Comparison of ENCODE assay signal across 17 mouse cellular contexts in genomic region chr5:125504692-125505091, GRCm38 (mm10). TPM values are rescaled to one million over a fixed set of nuclear protein-coding genes. Genes with fewer than 3 reads are reported as not detected.
"Had no signal": no experiment of that assay in that cellular context is flagged by ENCODE, and none has a peak within 500 bp of the region (broad histone marks: within the 10 kb centered on the region; RNA-seq: fewer than 3 reads in every experiment).

No protein-coding gene starts in this region.

- H3K4me2 ChIP-seq: intestine, embryonic 15.5 days; limb, embryonic 12.5 days; liver, embryonic 13.5 days; lung, embryonic 15.5 days; midbrain, embryonic 11.5 days; midbrain, embryonic 15.5 days; neural tube, embryonic 12.5 days; stomach, embryonic 15.5 days had no signal

- H3K4me1 ChIP-seq: intestine, embryonic 15.5 days; limb, embryonic 12.5 days; liver, embryonic 13.5 days; lung, embryonic 15.5 days; stomach, embryonic 15.5 days had no signal

- DNase-seq: kidney, adult 8-10 months; liver; liver, embryonic 13.5 days; liver, postnatal 0 days; lung, postnatal 14 days; thymus, adult 2 months; thymus, postnatal 25 days had no signal

- H3K4me3 ChIP-seq: intestine, embryonic 15.5 days; limb, embryonic 12.5 days; liver, embryonic 13.5 days; lung, embryonic 15.5 days; megakaryocyte, embryonic 14.5 days; midbrain, embryonic 15.5 days; neural tube, embryonic 12.5 days; stomach, embryonic 15.5 days had no signal

- H3K9me3 ChIP-seq: intestine, embryonic 15.5 days; limb, embryonic 12.5 days; liver, embryonic 13.5 days; lung, embryonic 15.5 days; megakaryocyte, embryonic 14.5 days; midbrain, embryonic 15.5 days; neural tube, embryonic 12.5 days; stomach, embryonic 15.5 days had no signal

- H3K9ac ChIP-seq: intestine, embryonic 15.5 days; limb, embryonic 12.5 days; liver, embryonic 13.5 days; liver, postnatal 0 days; lung, embryonic 15.5 days; midbrain, embryonic 15.5 days; neural tube, embryonic 12.5 days; stomach, embryonic 15.5 days had no signal

- H3K27ac ChIP-seq: hindbrain, postnatal 0 days; intestine, embryonic 15.5 days; limb, embryonic 12.5 days; liver, embryonic 13.5 days; lung, embryonic 15.5 days; macrophage; midbrain, embryonic 15.5 days; neural tube, embryonic 12.5 days; stomach, embryonic 15.5 days had no signal

- ATAC-seq: intestine, embryonic 15.5 days; liver, postnatal 0 days; midbrain, embryonic 15.5 days had no signal

- H3K27me3 ChIP-seq: intestine, embryonic 15.5 days; limb, embryonic 12.5 days; liver, embryonic 13.5 days; lung, embryonic 15.5 days; megakaryocyte, embryonic 14.5 days; midbrain, embryonic 15.5 days; neural tube, embryonic 12.5 days; stomach, embryonic 15.5 days had no signal

RNA-seq across cellular contexts. Expression of gene Tmem132b, which starts 26.9 kb away (rescaled TPM):
- polyA plus RNA-seq: liver, postnatal 0 days; macrophage had no signal
